Mouse (Mus musculus) limb, embryonic 13.5 days (tissue): ENCODE measurements around the gene Suv39h2. TPM values are rescaled to one million over a fixed set of nuclear protein-coding genes. Genes with fewer than 3 reads are reported as not detected.

Experiments used
- ATAC-seq: fragments of 200-750 bp; cut with Nextera tagmentation; 2 replicates; pipeline ENCODE4 v1.8.0; 2017; ENCODE audit warnings: low read depth, moderate number of reproducible peaks, moderate TSS enrichment; ENCODE audit not compliant: low FRiP score
- H3K27ac ChIP-seq: fragments of 300-500 bp; sonication (generic); 2 replicates; pipeline ENCODE4 v1.5.1; 2015; ENCODE audit warnings: inconsistent platforms, mild to moderate bottlenecking, moderate library complexity
- H3K27me3 ChIP-seq: fragments of 300-500 bp; sonication (generic); 2 replicates; pipeline ENCODE4 v1.6.1; 2015; ENCODE audit warnings: mild to moderate bottlenecking, inconsistent platforms
- H3K36me3 ChIP-seq: fragments of 300-500 bp; sonication (generic); 2 replicates; pipeline ENCODE4 v1.6.1; 2015; ENCODE audit warnings: inconsistent platforms, mild to moderate bottlenecking, moderate library complexity
- H3K4me1 ChIP-seq: fragments of 300-500 bp; sonication (generic); 2 replicates; pipeline ENCODE4 v1.6.1; 2015; ENCODE audit warnings: inconsistent platforms
- H3K4me2 ChIP-seq: fragments of 300-500 bp; sonication (generic); replicated peaks from 2 replicates; pipeline ENCODE4 v1.6.1; 2015; ENCODE audit warnings: inconsistent platforms, mild to moderate bottlenecking, moderate library complexity
- H3K4me3 ChIP-seq: fragments of 300-500 bp; sonication (generic); 2 replicates; pipeline ENCODE4 v1.5.1; 2015; ENCODE audit warnings: moderate library complexity, mild to moderate bottlenecking, inconsistent platforms
- H3K9ac ChIP-seq: fragments of 300-500 bp; sonication (generic); 2 replicates; pipeline ENCODE4 v1.6.1; 2015; ENCODE audit warnings: mild to moderate bottlenecking, inconsistent platforms
- H3K9me3 ChIP-seq: fragments of 300-500 bp; sonication (generic); 2 replicates; pipeline ENCODE4 v1.6.1; 2016; ENCODE audit warnings: inconsistent platforms
- WGBS: fragments of 180-500 bp; shearing (Covaris S2); methylation state at CpG from one replicate; pipeline ENCODE4 v1.1.7; 2015; 5-methylcytosine and 5-hydroxymethylcytosine counted together
- polyA plus RNA-seq: library from polyadenylated mRNA; unstranded; fragments of >200 nt; fragmentation: Nextera tagmentation; extraction: Ambion mirVana; gene quantifications from 2 replicates; pipeline ENCODE4 v1.2.1, GENCODE M21; 2015

Suv39h2 gene
- 20.8 and 22.3 TPM in 2 replicates for polyA plus RNA-seq

GRCm38 (mm10) chr2:3474861-3475283 is at the start of gene Suv39h2:
Suv39h2 (minus strand) TSS chr2:3475031.
- Histone ChIP-seq H3K27ac (peak within 1 kb of the TSS; percentile 92), H3K4me1 (peaks cover 17% of the 10 kb centered on the region), H3K9me3 (no peaks in the 10 kb centered on the region), H3K36me3 (0 out of 2 replicates have a peak, but pooled peaks cover 3% of the 10 kb centered on the region), H3K9ac (peak within 1 kb of the TSS; percentile 85), H3K4me3 (peak within 1 kb of the TSS; percentile 94), H3K27me3 (no peaks in the 10 kb centered on the region), H3K4me2 (peak within 1 kb of the TSS; percentile 77)
- under 1% methylated on average over 41 of the region's 42 CpGs for WGBS
- peak; percentile 98 for ATAC-seq

GRCm38 (mm10) chr2:3522558-3522957 is 47.7 kb upstream of the Suv39h2 start:
- no peaks in the 10 kb centered on the region for H3K27me3 ChIP-seq
- no peak overlapping the region for H3K9ac ChIP-seq
- no peak overlapping the region for H3K27ac ChIP-seq
- no peak overlapping the region for H3K4me2 ChIP-seq
- H3K4me3 ChIP-seq = no peak overlapping the region
- H3K9me3 ChIP-seq = no peaks in the 10 kb centered on the region
- ATAC-seq = no peak
- no peaks in the 10 kb centered on the region for H3K36me3 ChIP-seq
- WGBS = 79% methylated on average over 4 of the region's 4 CpGs
- H3K4me1 ChIP-seq = no peaks in the 10 kb centered on the region

DNA sequence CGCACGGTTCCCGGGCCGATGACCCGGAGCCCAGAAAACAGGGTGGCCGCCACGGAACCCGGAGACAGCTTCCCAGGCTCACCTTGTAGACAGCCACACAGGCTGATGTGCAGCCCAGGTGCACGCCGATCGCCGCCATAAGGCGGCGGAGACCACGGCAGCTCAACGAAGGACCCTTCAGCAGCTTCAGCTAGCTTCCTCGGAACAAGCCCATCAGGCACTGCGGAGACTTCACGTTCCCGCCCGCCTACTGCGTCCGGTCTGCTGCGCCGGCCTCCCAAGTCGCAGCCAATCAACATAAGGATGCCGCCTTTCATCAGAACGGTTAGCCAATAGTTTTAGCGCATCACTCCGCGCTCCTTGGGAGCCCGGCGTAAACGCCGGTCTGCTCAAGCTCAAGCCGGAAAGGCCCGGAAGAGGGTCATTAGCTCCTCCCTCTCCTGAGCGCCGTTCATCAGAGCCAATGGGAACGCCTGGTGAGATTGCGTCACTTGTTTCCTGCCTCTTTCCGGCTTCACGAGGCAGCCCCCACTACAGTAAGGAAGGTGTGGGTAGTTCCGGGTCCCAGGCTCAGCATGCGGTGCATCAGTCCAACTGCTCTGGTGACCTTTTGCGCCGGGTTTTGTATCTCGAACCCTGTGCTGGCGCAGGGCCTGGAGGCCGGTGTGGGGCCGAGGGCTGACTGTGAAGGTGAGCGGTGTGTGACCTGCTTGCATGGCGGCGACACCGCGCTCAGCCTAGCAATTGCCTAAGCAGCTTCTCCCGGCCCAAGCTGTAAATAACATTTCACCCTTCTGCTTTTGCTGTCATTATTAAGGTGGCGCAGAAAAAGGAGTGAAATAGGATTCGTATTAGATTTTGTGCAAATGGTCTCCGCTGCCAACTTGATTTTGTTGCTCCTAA is 38.0 kb upstream of the Suv39h2 start, which contains the start of the genes Gm45902, Hspa14 and Cdnf:
Gene Gm45902, minus strand, starts transcription at position 239 of the 903 bp plus-strand sequence.
Gene Hspa14, minus strand, starts transcription at position 263 of the 903 bp plus-strand sequence.
Gene Cdnf, plus strand, starts transcription at position 479 of the 903 bp plus-strand sequence.
- Histone ChIP-seq H3K36me3 (peaks cover 27% of the 10 kb centered on the region), H3K4me1 (peaks cover 11% of the 10 kb centered on the region), H3K27me3 (no peaks in the 10 kb centered on the region), H3K9ac (peak within 1 kb of the TSS; percentile 88), H3K9me3 (no peaks in the 10 kb centered on the region), H3K4me2 (peak within 1 kb of the TSS; percentile 95), H3K4me3 (peak within 1 kb of the TSS; percentile 86), H3K27ac (peak within 1 kb of the TSS; percentile 76)
- ATAC-seq = peak; percentile 100
- WGBS = under 1% methylated on average over 60 of the region's 60 CpGs

- ATAC-seq = no peak; the same call in 1 of the 2 replicates
- H3K27ac ChIP-seq = peak overlapping the region; percentile 76
- peak overlapping the region; percentile 86 for H3K4me3 ChIP-seq
- H3K36me3 ChIP-seq = peaks cover 34% of the 10 kb centered on the region
- peak overlapping the region; percentile 95 for H3K4me2 ChIP-seq
- peaks cover 11% of the 10 kb centered on the region for H3K4me1 ChIP-seq
- peak overlapping the region; percentile 88 for H3K9ac ChIP-seq
- no peaks in the 10 kb centered on the region for H3K9me3 ChIP-seq
- no peaks in the 10 kb centered on the region for H3K27me3 ChIP-seq
- WGBS = under 1% methylated on average over 15 of the region's 15 CpGs
Observed at GRCm38 (mm10) chr2:3512076-3512475, 37.2 kb upstream of the Suv39h2 start.

- WGBS = 95% methylated on average over 5 of the region's 5 CpGs
- Histone ChIP-seq H3K4me1 (no peaks in the 10 kb centered on the region), H3K36me3 (peaks cover 75% of the 10 kb centered on the region), H3K9me3 (no peaks in the 10 kb centered on the region), H3K27me3 (no peaks in the 10 kb centered on the region), H3K4me3 (no peak overlapping the region), H3K27ac (no peak overlapping the region), H3K4me2 (no peak overlapping the region), H3K9ac (no peak overlapping the region)
- ATAC-seq = no peak
Observed at GRCm38 (mm10) chr2:3500886-3501285, 26.1 kb upstream of the Suv39h2 start.

DNA sequence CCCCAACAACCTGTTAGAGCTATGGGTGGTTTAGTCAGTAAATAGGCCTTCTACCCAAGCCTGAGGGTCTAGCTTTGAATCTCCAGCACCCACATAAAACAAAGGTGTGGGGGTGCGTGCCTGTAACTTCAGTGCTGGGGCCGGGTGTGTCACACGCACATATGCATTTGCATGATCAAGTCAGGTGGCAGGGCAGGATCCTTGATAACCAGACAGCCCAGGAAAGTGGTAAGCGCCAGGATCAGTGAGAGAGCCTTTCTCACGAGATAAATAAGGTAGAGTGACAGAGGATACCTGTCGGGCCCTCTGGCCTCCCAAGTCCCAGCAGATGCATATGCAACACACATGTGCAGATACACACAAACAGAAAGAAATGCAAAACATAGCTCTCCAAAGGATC is 24.7 kb upstream of the Suv39h2 start:
- H3K27ac ChIP-seq = no peak overlapping the region
- H3K36me3 ChIP-seq = peaks cover 74% of the 10 kb centered on the region
- H3K4me2 ChIP-seq = no peak overlapping the region
- WGBS = 96% methylated on average over 6 of the region's 6 CpGs
- H3K4me3 ChIP-seq = no peak overlapping the region
- no peak for ATAC-seq
- no peak overlapping the region for H3K9ac ChIP-seq
- no peaks in the 10 kb centered on the region for H3K27me3 ChIP-seq
- H3K4me1 ChIP-seq = no peaks in the 10 kb centered on the region
- no peaks in the 10 kb centered on the region for H3K9me3 ChIP-seq

- WGBS = 84% methylated on average over 3 of the region's 3 CpGs
- Histone ChIP-seq H3K4me3 (no peak overlapping the region), H3K27ac (no peak overlapping the region), H3K4me2 (no peak overlapping the region), H3K27me3 (no peaks in the 10 kb centered on the region), H3K4me1 (no peaks in the 10 kb centered on the region), H3K9me3 (no peaks in the 10 kb centered on the region), H3K36me3 (peaks cover 84% of the 10 kb centered on the region), H3K9ac (no peak overlapping the region)
- ATAC-seq = no peak
Observed at GRCm38 (mm10) chr2:3493833-3494409, 19.1 kb upstream of the Suv39h2 start.

- WGBS = 90% methylated on average over 3 of the region's 3 CpGs
- no peak overlapping the region for H3K9ac ChIP-seq
- H3K4me1 ChIP-seq = no peaks in the 10 kb centered on the region
- peaks cover 52% of the 10 kb centered on the region for H3K36me3 ChIP-seq
- H3K4me2 ChIP-seq = no peak overlapping the region
- ATAC-seq = no peak
- H3K9me3 ChIP-seq = no peaks in the 10 kb centered on the region
- no peak overlapping the region for H3K27ac ChIP-seq
- no peak overlapping the region for H3K4me3 ChIP-seq
- no peaks in the 10 kb centered on the region for H3K27me3 ChIP-seq
Observed at GRCm38 (mm10) chr2:3489816-3490215, 15.0 kb upstream of the Suv39h2 start.

DNA sequence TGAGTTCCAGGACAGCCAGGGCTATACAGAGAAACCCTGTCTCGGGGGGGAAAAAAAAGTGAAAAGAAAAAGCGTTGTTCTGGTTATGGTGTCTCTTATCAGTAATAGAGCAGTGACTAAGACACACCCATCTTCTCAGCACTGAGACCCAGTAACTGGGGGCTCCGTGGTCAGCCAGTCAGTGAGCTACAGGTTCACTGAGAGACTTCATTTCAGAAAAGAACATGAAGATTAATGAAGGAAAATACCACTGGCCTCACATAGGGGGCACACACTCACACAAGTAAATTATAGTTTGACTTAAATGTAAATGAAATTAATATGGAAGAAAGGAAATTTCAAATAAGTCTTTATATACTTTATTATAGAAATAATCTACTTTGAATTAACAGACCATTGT is 5.4 kb upstream of the Suv39h2 start:
- Histone ChIP-seq H3K4me3 (no peak overlapping the region), H3K4me2 (no peak overlapping the region), H3K27me3 (no peaks in the 10 kb centered on the region), H3K36me3 (0 out of 2 replicates have a peak, but pooled peaks cover 2% of the 10 kb centered on the region), H3K4me1 (peaks cover 6% of the 10 kb centered on the region), H3K27ac (no peak overlapping the region), H3K9ac (no peak overlapping the region), H3K9me3 (no peaks in the 10 kb centered on the region)
- WGBS = 86% methylated on average over 3 of the region's 3 CpGs
- ATAC-seq = no peak

DNA sequence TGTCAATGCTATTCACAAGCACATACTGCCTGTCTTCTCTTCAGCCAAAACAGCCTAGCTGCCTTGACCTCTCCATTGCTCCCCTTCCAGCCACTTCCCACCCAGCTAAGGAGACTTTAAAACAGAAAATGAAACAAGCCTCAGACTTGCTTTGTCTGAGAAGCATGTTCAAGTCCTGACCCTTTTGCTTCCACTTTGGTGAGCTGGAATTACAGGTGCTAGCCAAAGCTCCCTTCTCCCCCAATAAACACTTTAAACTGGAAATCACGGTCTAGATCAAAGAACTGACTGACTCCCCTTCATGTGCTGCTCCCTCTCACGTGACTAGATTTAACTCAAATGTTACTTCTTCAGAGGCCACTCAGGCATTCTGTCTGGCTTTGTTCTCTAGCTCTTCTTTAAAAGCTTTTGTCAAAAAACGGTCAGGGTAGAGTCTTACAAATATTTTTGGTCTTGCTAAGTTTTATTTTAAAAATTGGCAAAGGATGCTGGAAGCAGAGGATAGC is 968 bp upstream of the Suv39h2 start:
- no peaks in the 10 kb centered on the region for H3K9me3 ChIP-seq

DNA sequence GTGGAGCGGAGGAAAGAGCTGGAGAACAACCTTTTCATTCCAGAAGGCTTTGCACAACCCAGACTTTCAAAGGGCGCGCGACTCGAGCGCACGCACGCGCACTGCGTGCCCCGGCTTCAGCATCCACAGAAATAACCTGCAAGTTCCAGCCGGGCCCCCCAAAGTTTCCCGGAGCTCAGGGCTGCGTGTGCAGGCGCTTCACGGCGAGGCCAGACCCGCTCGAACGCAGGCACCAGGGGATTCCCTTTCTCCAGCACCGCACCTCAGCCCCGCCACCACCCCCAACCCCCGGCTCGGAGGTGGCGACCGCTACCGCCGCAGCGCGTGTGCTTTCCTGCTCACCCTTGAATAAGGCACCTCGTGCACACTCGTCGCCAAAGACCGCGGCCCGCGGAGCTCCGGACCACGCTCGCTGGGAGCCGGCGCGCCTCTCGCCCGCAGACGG is 448 bp downstream of the Suv39h2 start:
- WGBS = under 1% methylated on average over 45 of the region's 46 CpGs
- Histone ChIP-seq H3K4me1 (peaks cover 17% of the 10 kb centered on the region), H3K4me3 (peak overlapping the region; percentile 94), H3K27ac (peak overlapping the region; percentile 92), H3K9ac (peak overlapping the region; percentile 85), H3K9me3 (no peaks in the 10 kb centered on the region), H3K4me2 (peak overlapping the region; percentile 77), H3K36me3 (0 out of 2 replicates have a peak, but pooled peaks cover 6% of the 10 kb centered on the region), H3K27me3 (no peaks in the 10 kb centered on the region)
- ATAC-seq = peak; percentile 80

More for the DNA sequence above, 968 bp upstream of the Suv39h2 start:
- no peaks in the 10 kb centered on the region for H3K36me3 ChIP-seq
- no peak overlapping the region for H3K27ac ChIP-seq
- peaks cover 17% of the 10 kb centered on the region for H3K4me1 ChIP-seq
- H3K4me2 ChIP-seq = peak overlapping the region; percentile 77
- H3K27me3 ChIP-seq = no peaks in the 10 kb centered on the region
- H3K4me3 ChIP-seq = peak overlapping the region; percentile 94; the same call in 1 of the 2 replicates
- ATAC-seq = no peak
- WGBS = 35% methylated on average over 3 of the region's 3 CpGs
- H3K9ac ChIP-seq = no peak overlapping the region

- no peak for ATAC-seq
- peaks cover 17% of the 10 kb centered on the region for H3K4me1 ChIP-seq
- H3K9me3 ChIP-seq = no peaks in the 10 kb centered on the region
- H3K27me3 ChIP-seq = no peaks in the 10 kb centered on the region
- peak overlapping the region; percentile 77 for H3K4me2 ChIP-seq
- under 1% methylated on average over 12 of the region's 12 CpGs for WGBS
- peak overlapping the region; percentile 92 for H3K27ac ChIP-seq
- 0 out of 2 replicates have a peak, but pooled peaks cover 6% of the 10 kb centered on the region for H3K36me3 ChIP-seq
- peak overlapping the region; percentile 94 for H3K4me3 ChIP-seq
- peak overlapping the region; percentile 85 for H3K9ac ChIP-seq
Observed at GRCm38 (mm10) chr2:3473891-3474290, 940 bp downstream of the Suv39h2 start.
